Mouse (Mus musculus): Measurements from ENCODE around the gene Slc1a2.

DNA sequence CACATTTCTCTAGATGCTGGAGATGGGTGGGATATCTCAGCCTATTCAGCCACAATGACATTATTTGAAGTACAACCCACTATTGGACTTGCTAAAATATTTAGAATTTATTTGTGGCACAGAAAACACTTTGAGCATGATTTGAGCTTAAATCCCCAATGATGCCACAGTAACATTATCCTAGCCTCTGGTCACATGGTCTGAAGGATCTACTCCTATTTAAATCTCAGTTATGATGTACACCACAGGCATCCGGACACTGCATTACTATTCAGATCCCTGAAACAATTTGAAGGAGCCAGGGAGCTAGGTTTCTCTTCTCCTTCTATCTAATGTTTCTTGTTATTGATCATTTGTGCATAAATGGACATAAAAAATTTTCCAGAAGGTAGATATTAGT, 143.4 kb downstream of the Slc1a2 start:
- TF ChIP-seq CTCF (IDR thresholded peaks at IDR 0.05; ENCODE audit: low read depth) (no peak), EP300 (IDR thresholded peaks at IDR 0.05; ENCODE audit: low read depth) (no peak)
